Mouse (Mus musculus) small intestine, adult 2 months (tissue): ENCODE results near the gene Epas1.

Experiments used
- CTCF ChIP-seq: fragments of 200-500 bp; IDR thresholded peaks from 2 replicates; pipeline ENCODE4 v1.5.1; 2012; ENCODE audit warnings: low read depth, mild to moderate bottlenecking, control low read depth, inconsistent platforms, low read length, moderate library complexity, mixed read lengths; ENCODE audit not compliant: insufficient replicate concordance, insufficient read length; ENCODE audit errors: extremely low read depth
- POLR2A ChIP-seq: fragments of 200-500 bp; IDR thresholded peaks from 2 replicates; pipeline ENCODE4 v1.6.1; 2012; ENCODE audit warnings: low read depth, mild to moderate bottlenecking, control low read depth, inconsistent platforms, low read length, moderate library complexity

DNA sequence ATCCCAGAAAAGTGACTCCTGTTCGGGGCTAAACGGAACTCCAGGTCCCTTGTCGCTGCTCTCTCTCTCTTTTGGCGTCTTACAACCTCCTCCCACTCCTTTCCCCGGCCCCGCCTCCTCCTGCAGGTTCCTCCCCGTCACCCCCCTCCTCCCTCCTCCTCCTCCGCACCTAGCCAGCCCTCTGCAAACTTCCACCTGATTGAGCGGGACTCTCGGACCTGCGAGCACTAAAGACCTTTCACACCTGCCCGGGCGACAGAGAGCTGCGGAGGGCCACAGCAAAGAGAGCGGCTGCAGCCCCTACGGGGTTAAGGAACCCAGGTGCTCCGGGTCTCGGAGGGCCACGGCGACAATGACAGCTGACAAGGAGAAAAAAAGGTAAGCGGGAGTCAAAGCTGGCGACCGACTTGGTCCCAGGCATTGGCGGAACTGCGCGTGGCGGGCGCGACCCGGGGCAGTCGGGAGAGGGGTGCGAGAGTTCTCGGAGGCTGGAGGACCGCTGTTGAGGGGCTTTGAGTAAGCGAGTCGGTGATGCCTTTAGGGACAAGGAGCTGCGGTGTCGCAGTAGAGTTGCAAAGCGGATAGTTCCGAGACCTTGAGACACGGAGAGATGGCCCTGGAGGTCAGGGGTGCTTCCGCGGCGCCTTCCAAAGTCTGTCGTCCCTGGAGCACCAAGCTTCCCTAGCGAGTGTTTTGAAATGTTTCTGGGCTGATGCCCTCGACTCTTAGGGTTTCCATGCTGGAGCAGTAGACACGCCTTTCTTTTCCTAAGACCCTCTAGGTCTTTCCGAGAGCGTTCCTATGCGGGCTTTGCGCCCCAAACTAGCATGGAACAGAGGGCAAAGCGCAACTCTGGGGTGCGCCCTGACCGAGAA is 668 bp downstream of the Epas1 start:
- TF ChIP-seq CTCF (no peak; the same call in 1 of the 2 replicates), POLR2A (peak; percentile 78; the same call in 1 of the 2 replicates)
